Mouse (Mus musculus) bone marrow macrophage, adult 2 months (primary cell): ENCODE measurements around the gene Arid1a. TPM values are rescaled to one million over a fixed set of nuclear protein-coding genes. Genes with fewer than 3 reads are reported as not detected.

ENCODE experiments used
- H3K27ac ChIP-seq: 2 replicates; pipeline ENCODE4 v1.5.1; 2012; ENCODE audit warnings: low read depth, low read length; ENCODE audit not compliant: insufficient read depth
- H3K4me1 ChIP-seq: 2 replicates; pipeline ENCODE4 v1.6.1; 2012; ENCODE audit warnings: low read length; ENCODE audit not compliant: control insufficient read depth, insufficient read depth
- H3K4me3 ChIP-seq: 2 replicates; pipeline ENCODE4 v1.5.1; 2012; ENCODE audit warnings: mild to moderate bottlenecking, low read length, moderate library complexity; ENCODE audit not compliant: insufficient read depth
- CTCF ChIP-seq: IDR thresholded peaks from 2 replicates; pipeline ENCODE4 v1.5.1; 2012; ENCODE audit warnings: low read depth, mild to moderate bottlenecking, low read length, moderate library complexity
- POLR2A ChIP-seq: IDR thresholded peaks from 2 replicates; pipeline ENCODE4 v1.6.1; 2012; ENCODE audit warnings: mild to moderate bottlenecking, low read depth, low read length, borderline replicate concordance
- polyA plus RNA-seq: library from polyadenylated mRNA; stranded (reverse); fragments of >200 nt; gene quantifications from 2 replicates; pipeline ENCODE4 v1.2.4, GENCODE M21; 2012; ENCODE audit not compliant: missing spikeins, insufficient read depth, insufficient read length

Gene Arid1a
- polyA plus RNA-seq, 1 experiment: 61.1 TPM

DNA sequence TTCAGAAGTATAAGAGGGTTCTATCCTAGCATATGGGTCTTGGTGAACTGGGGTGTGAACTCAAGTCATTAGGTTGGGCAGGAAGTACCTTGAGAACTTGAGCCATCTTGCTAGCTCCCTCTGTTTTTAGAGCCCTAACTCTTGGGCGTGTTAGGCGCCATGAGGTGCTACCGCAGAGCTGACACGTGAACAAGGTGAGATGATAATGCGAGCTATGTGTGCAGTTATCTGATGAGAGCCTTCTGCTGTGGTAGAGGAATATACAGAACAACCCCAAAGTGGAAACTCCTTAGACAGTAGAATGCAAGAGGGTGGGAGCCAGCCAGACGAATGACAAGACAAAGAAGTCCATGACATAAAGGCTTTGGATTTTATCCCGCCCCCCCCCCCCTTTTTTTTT lies 79.3 kb downstream of the Arid1a start:
- Histone ChIP-seq H3K4me1 (peaks cover 29% of the 10 kb centered on the region), H3K4me3 (no peak overlapping the region), H3K27ac (no peak overlapping the region)
- TF ChIP-seq CTCF (no peak), POLR2A (no peak)

DNA sequence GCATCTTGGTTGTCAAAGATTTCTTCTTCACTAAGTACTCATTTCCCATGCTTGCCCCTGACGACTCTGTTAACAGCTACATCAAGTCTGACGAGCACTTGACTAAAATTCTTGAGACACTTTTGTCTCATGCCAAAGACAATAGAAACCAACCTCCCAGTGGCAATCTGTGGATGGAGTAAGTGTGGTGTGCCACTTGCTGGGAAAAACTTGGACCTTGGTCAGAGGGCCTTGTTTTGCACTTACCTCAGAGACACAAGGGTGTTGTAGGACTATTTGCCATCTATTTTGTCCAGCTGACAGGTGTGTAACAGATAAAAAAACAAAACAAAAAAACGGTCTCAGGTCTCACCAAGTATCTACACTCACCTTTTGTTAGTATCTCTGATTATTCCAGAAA lies 80.4 kb downstream of the Arid1a start:
- H3K4me3 ChIP-seq: no peak overlapping the region
- peaks cover 29% of the 10 kb centered on the region for H3K4me1 ChIP-seq
- peak overlapping the region; percentile 52; the same call in 1 of the 2 replicates for H3K27ac ChIP-seq
- TF ChIP-seq POLR2A: no peak
- TF ChIP-seq CTCF: no peak

DNA sequence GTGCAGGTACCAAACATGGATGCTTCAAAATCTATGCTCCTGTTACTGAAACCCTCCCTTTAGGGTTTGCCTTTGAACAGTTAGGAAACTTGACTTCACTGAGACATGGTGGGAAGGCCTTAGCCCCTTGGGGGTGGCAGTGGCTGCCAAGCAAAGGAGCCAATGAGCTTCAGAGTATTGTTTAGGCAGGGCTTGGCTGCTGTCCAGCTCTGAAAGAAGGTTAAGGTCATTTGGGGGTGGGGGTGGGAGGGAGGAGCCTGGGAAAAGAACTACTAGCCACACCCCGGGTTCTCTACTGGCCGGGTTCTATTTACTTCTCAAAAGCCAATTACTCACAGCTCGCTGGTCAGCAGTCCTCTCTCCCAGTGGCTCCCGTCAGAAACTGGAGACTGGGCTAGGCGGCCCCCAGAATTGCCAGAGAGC lies 81.0 kb downstream of the Arid1a start:
- Histone ChIP-seq H3K4me3 (no peak overlapping the region), H3K27ac (peak overlapping the region; percentile 52), H3K4me1 (peaks cover 32% of the 10 kb centered on the region)
- TF ChIP-seq POLR2A (no peak), CTCF (no peak)

DNA sequence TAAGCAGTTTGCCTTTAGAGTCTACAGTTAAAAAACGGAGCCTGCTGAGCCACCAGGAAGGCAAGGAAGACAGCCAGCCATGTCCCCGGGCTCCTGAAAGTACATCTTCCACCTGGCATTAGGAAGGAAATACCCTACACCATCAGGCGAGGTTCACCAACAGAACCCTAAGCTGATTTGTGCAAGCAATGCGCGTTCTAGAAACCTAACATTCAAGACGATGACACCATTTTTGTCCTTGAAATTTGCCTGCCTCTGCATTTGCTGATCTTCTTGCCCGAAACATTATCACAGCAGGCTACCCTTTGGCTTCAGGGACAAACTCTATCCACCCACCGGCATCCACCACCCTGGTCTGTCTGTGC lies 82.3 kb downstream of the Arid1a start:
- peak overlapping the region; percentile 73 for H3K27ac ChIP-seq
- H3K4me1 ChIP-seq: peaks cover 32% of the 10 kb centered on the region
- TF ChIP-seq POLR2A: no peak
- no peak for TF ChIP-seq CTCF
- peak overlapping the region; percentile 12 for H3K4me3 ChIP-seq

DNA sequence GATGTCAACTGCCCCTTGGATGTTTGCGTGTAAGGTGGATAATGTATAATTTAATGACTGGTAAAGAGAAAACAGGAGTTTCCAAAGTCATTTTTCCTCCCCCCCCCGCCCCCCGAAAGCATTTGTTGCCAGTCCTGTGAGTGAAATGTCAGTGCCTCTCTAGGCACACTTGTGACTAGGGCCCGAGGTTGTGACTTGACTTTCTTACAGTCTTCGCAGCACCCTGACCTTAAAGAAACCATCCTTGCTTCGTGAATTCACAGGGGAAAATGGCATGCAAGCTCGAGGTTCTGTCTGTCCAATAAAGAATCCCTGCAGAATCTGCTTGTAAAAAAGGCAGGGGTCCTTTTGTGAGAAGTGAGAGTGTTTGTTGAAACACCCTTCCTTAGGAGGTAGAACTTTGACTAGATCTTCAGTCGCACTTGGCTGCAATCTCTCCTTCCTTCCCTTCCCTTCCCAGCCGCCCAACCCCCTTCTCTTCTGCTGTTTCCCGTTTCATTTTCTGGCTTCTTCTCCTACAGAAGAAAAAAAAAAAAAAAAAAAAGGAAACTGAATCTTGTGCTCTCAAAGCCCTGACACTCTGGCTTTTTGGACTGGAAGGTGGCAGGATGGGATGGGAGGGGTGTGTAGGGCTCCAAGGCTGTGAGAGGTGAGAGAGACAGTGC lies 82.8 kb downstream of the Arid1a start:
- H3K4me3 ChIP-seq: peak overlapping the region; percentile 52
- TF ChIP-seq CTCF (peak; percentile 16; the same call in 1 of the 2 replicates), POLR2A (no peak)
- peak overlapping the region; percentile 100 for H3K27ac ChIP-seq
- peaks cover 32% of the 10 kb centered on the region for H3K4me1 ChIP-seq

DNA sequence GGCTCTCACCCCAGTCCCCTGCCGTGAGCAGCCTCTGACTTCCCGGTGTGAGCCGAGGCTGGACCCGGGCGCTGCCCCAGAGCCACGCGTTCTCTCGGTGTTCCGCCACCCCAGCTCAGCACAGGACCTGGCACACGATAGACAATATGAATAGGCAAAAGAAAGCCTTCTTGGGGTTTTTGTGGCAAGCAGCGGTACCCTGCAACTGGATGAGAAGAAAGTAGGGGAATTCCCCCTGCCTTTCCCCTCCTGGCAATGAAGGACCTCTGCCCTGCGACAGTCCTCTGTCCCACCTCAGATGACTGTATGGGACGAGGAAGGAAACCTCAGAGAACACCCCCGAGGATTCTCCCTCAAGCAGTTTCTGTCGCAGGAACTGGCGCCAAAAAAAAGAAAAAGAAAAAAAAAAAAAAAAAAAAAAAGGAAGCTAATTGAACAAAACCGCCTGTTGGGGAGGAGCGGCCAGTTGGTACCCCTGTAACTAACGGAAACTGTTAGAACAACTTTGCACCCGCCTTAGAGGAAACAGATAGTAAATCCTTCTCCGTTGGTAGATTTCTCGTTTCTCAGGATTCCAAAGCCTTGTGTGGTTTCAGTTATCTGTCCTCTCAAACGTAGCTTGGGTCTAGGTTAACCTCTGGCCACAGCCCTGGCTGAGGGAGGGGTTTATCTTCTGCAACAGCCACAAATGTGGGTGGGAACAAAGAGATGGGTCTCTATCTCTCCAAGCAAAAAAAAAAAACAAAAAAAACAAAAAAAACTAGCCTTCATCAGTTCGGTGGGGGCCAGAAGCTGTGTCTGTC lies 83.5 kb downstream of the Arid1a start:
- TF ChIP-seq POLR2A (no peak), CTCF (no peak)
- H3K4me3 ChIP-seq: peak overlapping the region; percentile 62
- peak overlapping the region; percentile 100 for H3K27ac ChIP-seq
- peaks cover 32% of the 10 kb centered on the region for H3K4me1 ChIP-seq

DNA sequence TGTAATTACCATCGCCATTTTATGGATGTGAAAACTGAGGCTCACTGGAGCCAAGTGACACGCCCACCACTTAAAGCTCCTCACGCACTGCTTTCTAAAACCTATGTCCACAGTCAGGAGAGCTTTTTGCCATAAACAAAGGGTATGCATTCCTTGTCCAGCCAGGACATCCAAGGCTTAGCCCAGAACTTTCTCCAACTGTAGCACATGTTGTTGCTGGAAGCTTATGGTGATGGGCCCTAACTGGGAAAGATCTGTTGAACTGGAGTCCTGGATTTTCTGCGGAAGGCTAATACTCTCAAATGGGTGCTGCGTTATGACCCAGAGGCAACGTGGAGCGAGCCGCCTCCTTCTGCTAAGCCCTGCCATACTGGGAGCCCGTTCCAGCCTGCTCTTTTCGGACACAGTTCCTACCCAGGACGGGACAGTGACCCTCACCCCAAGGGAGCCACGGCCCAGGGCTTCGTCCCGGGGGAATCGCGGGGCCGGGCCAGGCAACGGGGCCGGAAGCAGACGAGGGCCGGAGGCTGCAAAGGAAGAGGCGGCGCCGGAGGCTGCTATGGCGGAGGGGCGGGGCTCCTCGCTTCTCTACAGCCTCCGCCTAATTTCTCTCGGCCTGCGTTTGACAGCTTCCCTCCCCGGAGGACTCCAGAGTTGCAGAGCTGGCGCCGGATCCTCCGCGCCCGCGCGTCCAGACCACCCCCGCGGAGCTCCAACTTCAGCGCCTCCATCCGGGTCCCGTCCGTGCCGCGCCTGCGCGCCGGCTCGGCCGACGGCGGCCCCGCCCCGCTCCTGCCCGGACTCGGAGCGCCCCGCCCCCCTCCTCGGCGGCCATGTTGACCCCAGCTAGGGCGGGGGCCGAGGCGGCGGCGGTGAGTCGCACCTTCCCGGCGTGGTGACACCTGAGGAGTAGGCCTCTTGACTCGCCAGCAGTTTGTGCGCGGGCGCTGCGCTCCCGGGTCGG lies 84.4 kb downstream of the Arid1a start, which contains the start of gene Pigv:
Gene Pigv, minus strand, starts transcription at position 767 of the 964 bp plus-strand sequence.
- Histone ChIP-seq H3K4me3 (peak within 1 kb of the TSS; percentile 62), H3K27ac (peak within 1 kb of the TSS; percentile 100), H3K4me1 (peaks cover 32% of the 10 kb centered on the region)
- TF ChIP-seq POLR2A (no peak), CTCF (no peak)

DNA sequence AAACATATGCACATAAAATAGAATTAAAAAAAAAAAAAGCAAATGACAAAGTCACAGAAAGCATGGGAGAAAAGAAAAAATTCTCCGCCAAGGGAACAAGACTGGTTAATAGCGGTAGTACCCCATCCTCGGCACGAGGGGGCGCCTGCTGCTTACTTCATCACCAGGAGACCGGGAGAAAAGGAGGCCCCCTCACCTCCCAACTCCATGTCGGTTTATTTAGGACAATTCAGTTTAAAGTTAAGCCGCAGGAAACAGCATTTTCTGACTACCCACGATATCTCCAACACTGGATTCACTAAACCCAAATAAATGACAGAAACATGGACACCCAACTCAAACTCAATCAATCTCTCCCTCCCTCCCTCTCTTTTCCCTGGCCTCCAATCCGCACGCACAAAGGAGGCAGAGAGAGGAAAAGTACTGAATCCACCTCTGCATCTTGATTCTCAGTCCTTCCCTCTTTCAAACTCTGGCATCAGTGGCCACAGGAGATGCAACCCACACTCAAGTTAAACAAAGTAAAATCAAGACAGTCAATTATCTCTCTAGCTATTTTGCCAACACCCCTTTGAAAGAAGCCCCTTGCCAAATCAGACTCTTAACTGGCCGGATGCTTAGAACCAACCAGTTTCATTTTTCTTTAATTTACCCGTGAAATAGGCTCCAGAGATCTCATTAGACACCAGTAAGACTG lies 85.2 kb downstream of the Arid1a start:
- Histone ChIP-seq H3K27ac (peak overlapping the region; percentile 100), H3K4me1 (peaks cover 32% of the 10 kb centered on the region), H3K4me3 (peak overlapping the region; percentile 62)
- TF ChIP-seq POLR2A: no peak
- peak; percentile 87 for TF ChIP-seq CTCF

DNA sequence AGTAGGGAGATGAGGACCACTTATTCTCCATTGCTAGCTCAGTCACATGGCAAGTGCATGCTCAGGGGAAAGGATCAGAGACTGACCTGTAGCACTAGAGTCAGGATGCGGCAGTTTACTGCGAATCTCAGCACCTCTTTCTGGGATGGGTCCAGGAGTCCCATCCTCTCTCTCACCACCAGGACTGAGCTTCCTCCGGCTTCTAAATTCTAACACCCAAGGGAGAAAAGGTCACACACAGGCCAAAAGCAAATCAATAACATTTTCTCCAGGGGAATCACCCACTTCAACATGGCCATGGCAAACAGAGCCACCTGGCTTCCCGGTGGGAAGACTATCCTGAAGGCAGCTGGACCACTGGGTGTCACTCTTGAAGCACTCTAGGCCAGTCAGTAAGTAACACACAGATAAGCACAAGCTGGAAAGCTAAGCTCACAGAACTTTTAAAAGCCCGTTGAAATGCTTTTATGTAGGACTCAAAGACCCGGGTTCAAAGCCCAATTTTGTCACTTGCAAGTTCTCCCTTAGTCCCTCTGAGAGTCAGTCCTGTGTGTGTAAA lies 86.8 kb downstream of the Arid1a start:
- no peak for TF ChIP-seq CTCF
- no peak for TF ChIP-seq POLR2A
- H3K4me3 ChIP-seq: no peak overlapping the region
- H3K4me1 ChIP-seq: peaks cover 20% of the 10 kb centered on the region
- no peak overlapping the region for H3K27ac ChIP-seq
